Mouse (Mus musculus) ES-Bruce4 (cell line): Measurements from ENCODE around the gene Cox11.

ENCODE experiments used
- CTCF ChIP-seq: IDR thresholded peaks from one replicate; pipeline ENCODE4 v1.8.1; 2011; ENCODE audit warnings: low read depth, low read length
- EP300 ChIP-seq: IDR thresholded peaks from 2 replicates; pipeline ENCODE4 v1.6.1; 2011; ENCODE audit warnings: low read depth, low read length; ENCODE audit not compliant: insufficient read depth
- POLR2A ChIP-seq: IDR thresholded peaks from one replicate; pipeline ENCODE4 v1.8.1; 2011; ENCODE audit warnings: low read length; ENCODE audit not compliant: insufficient read depth

DNA sequence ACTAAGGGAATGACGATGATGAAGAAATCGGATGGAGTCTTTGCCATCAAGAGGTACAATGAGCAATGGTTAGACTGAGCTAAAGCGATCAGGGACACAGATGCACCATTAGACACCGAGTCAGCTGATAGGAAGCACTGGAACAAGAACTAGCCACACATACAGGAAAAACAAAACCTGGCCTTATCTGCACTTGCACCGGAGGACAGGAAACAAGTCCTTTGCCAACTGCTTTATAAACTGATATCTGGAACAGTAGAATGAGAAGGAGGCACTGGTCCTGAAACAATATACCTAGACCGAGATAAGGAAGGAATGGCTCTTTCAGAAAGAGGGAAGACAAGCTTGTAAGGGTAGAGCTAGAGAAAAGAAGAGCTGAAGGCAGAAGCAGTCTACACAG, 23.2 kb upstream of the Cox11 start:
- TF ChIP-seq POLR2A: no peak
- TF ChIP-seq CTCF: no peak
- TF ChIP-seq EP300: no peak
